Mouse (Mus musculus) embryonic facial prominence, embryonic 15.5 days (tissue): ENCODE data around the gene Cyp2g1. TPM values are rescaled to one million over a fixed set of nuclear protein-coding genes. Genes with fewer than 3 reads are reported as not detected.

ENCODE experiments used
- polyA plus RNA-seq: library from polyadenylated mRNA; unstranded; fragments of >200 nt; fragmentation: Nextera tagmentation; extraction: Ambion mirVana; gene quantifications from 2 replicates; pipeline ENCODE4 v1.2.1, GENCODE M21; 2015

Gene Cyp2g1
- polyA plus RNA-seq, 1 experiment from 2014 or later, result 13.8 TPM

Other genes with a start within 250 kb of the Cyp2g1 start
- gene Vmn1r185, start 190.4 kb upstream of the Cyp2g1 start, polyA plus RNA-seq, result 0.05 TPM in 1 of 2 replicates, not detected in the other
- not detected in 2 replicates for gene Cyp2b23, start 122.5 kb upstream of the Cyp2g1 start, polyA plus RNA-seq
- gene Cyp2b19, start 51.8 kb upstream of the Cyp2g1 start, polyA plus RNA-seq, result 5.6 and 6.5 TPM in 2 replicates
- 4.4 and 9.1 TPM in 2 replicates for gene Cyp2a5, start 26.4 kb downstream of the Cyp2g1 start, polyA plus RNA-seq
- gene Cyp2a22, start 130.5 kb downstream of the Cyp2g1 start, polyA plus RNA-seq, result not detected in 2 replicates
- gene Cyp2a12, start 220.2 kb downstream of the Cyp2g1 start, polyA plus RNA-seq, result not detected in 2 replicates